Mouse (Mus musculus) forebrain, embryonic 12.5 days (tissue): ENCODE measurements around the gene Gm10229. TPM values are rescaled to one million over a fixed set of nuclear protein-coding genes. Genes with fewer than 3 reads are reported as not detected.
"Not testable (repeated sequence)": the region's sequence is repeated elsewhere in the genome, so short reads cannot be mapped to it uniquely, and the experiment has no call there.

Source experiments
- ATAC-seq: fragments of 200-750 bp; cut with Nextera tagmentation; 2 replicates; pipeline ENCODE4 v1.8.0; 2017; ENCODE audit warnings: moderate TSS enrichment; ENCODE audit not compliant: low FRiP score
- H3K27ac ChIP-seq: fragments of 300-500 bp; sonication (generic); 2 replicates; pipeline ENCODE4 v1.5.1; 2016; ENCODE audit warnings: mild to moderate bottlenecking
- H3K27me3 ChIP-seq: fragments of 300-500 bp; sonication (generic); 2 replicates; pipeline ENCODE4 v1.6.1; 2016; ENCODE audit warnings: mild to moderate bottlenecking
- H3K36me3 ChIP-seq: fragments of 300-500 bp; sonication (generic); replicated peaks from 2 replicates; pipeline ENCODE4 v1.6.1; 2016; ENCODE audit warnings: mild to moderate bottlenecking
- H3K4me1 ChIP-seq: fragments of 300-500 bp; sonication (generic); 2 replicates; pipeline ENCODE4 v1.6.1; 2016
- H3K4me2 ChIP-seq: fragments of 300-500 bp; sonication (generic); 2 replicates; pipeline ENCODE4 v1.6.1; 2016; ENCODE audit warnings: mild to moderate bottlenecking, moderate library complexity
- H3K4me3 ChIP-seq: fragments of 300-500 bp; sonication (generic); replicated peaks from 2 replicates; pipeline ENCODE4 v1.5.1; 2016; ENCODE audit warnings: mild to moderate bottlenecking
- H3K9ac ChIP-seq: fragments of 300-500 bp; sonication (generic); 2 replicates; pipeline ENCODE4 v1.6.1; 2016; ENCODE audit warnings: mild to moderate bottlenecking
- H3K9me3 ChIP-seq: fragments of 300-500 bp; sonication (generic); 2 replicates; pipeline ENCODE4 v1.6.1; 2016
- WGBS: fragments of 180-500 bp; shearing (Covaris S2); methylation state at CpG from one replicate; pipeline ENCODE4 v1.1.7; 2016; 5-methylcytosine and 5-hydroxymethylcytosine counted together
- polyA plus RNA-seq: library from polyadenylated mRNA; unstranded; fragments of >200 nt; fragmentation: Nextera tagmentation; extraction: Ambion mirVana; gene quantifications from 2 replicates; pipeline ENCODE4 v1.2.1, GENCODE M21; 2016

Gene Gm10229
- polyA plus RNA-seq: not detected in 2 replicates

DNA sequence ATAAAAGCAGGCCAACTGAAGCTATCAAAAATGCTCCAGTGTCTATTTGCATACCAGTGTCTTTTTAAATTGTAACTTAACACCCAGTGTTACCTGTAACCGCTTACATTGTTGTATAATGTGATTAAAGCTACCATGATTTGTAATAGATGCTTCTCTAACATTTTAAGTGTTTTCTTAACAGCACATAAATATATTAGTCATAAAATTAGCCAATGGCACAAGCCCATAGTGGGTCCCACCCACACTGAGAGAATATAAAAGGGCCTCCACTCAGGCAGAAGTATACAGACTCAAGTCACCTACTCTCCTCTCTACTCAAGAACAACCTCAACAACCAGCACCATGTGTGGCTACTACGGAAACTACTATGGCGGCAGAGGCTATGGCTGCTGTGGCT is at the start of gene Gm10229:
TSS of gene Gm10229 (plus strand) at position 301 of the 400 bp plus-strand sequence.
- H3K4me2 ChIP-seq, H3K27ac ChIP-seq, H3K4me1 ChIP-seq, H3K9me3 ChIP-seq, H3K4me3 ChIP-seq, H3K9ac ChIP-seq, ATAC-seq, H3K27me3 ChIP-seq, H3K36me3 ChIP-seq: not testable (repeated sequence)
- WGBS: 84% methylated on average over 3 of the region's 3 CpGs

DNA sequence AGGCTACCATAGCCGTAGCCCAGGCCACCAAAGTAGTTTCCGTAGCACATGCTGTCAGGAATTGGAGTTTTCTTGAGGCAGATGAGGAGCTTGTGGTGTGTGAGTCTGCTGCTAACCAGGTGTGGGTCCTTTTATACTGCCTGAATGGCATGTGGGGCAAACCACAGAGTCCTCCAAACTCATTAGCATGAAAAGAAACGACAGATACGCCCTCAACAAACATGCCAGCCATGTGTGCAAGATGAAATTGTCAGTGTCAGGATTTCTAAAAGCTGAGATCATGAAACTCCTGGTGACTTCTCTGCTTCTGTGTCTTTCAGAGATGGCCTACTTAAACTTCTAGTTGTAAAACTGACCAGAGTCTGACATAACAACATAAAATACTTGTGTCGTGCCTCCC is 4.4 kb upstream of the Gm10229 start, which contains the start of gene Krtap22-2:
TSS of gene Krtap22-2 (minus strand) at position 101 of the 400 bp plus-strand sequence.
- ATAC-seq: no peak
- Histone ChIP-seq H3K4me3 (no peak within 1 kb of the TSS), H3K9ac (no peak within 1 kb of the TSS), H3K27me3 (no peaks in the 10 kb centered on the region), H3K36me3 (no peaks in the 10 kb centered on the region), H3K27ac (no peak within 1 kb of the TSS), H3K9me3 (no peaks in the 10 kb centered on the region), H3K4me2 (no peak within 1 kb of the TSS), H3K4me1 (no peaks in the 10 kb centered on the region)
- 81% methylated on average over 5 of the region's 5 CpGs for WGBS

- 97% methylated on average over 3 of the region's 3 CpGs for WGBS
- no peak for ATAC-seq
These were observed 1.1 kb upstream of the Gm10229 start for GRCm38 (mm10) chr16:89013973-89014372.

GRCm38 (mm10) chr16:89031399-89031798 is 16.3 kb downstream of the Gm10229 start, which contains the start of gene Krtap6-1:
Krtap6-1 (plus strand) TSS chr16:89031699.
- WGBS: 92% methylated on average over 3 of the region's 3 CpGs
- H3K9me3 ChIP-seq, H3K9ac ChIP-seq, H3K27me3 ChIP-seq, H3K36me3 ChIP-seq, H3K4me1 ChIP-seq, H3K4me3 ChIP-seq, ATAC-seq, H3K27ac ChIP-seq, H3K4me2 ChIP-seq: not testable (repeated sequence)

More at GRCm38 (mm10) chr16:89013973-89014372, 1.1 kb upstream of the Gm10229 start:
- Histone ChIP-seq H3K9me3 (no peaks in the 10 kb centered on the region), H3K27ac (no peak overlapping the region), H3K9ac (no peak overlapping the region), H3K4me3 (no peak overlapping the region), H3K27me3 (no peaks in the 10 kb centered on the region), H3K36me3 (no peaks in the 10 kb centered on the region), H3K4me1 (no peaks in the 10 kb centered on the region), H3K4me2 (no peak overlapping the region)

DNA sequence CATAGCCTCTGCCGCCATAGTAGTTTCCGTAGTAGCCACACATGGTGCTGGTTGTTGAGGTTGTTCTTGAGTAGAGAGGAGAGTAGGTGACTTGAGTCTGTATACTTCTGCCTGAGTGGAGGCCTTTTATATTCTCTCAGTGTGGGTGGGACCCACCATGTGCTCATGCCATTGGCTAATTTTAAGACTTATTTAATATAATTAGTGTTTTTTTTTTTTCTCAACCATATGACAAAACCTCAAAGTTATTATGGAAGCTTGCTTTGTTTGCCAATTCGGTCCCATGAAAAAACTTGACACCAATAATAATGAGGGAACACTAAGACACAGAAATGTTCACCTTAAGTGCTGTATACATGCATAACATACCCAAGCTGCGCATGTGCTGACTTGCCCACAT is 26.3 kb downstream of the Gm10229 start, which contains the start of gene Gm10228:
TSS of gene Gm10228 (minus strand) at position 101 of the 400 bp plus-strand sequence.
- 89% methylated on average over 2 of the region's 4 CpGs for WGBS
- H3K9me3 ChIP-seq, H3K27ac ChIP-seq, H3K9ac ChIP-seq, H3K4me1 ChIP-seq, H3K4me2 ChIP-seq, ATAC-seq, H3K4me3 ChIP-seq, H3K27me3 ChIP-seq, H3K36me3 ChIP-seq: not testable (repeated sequence)

DNA sequence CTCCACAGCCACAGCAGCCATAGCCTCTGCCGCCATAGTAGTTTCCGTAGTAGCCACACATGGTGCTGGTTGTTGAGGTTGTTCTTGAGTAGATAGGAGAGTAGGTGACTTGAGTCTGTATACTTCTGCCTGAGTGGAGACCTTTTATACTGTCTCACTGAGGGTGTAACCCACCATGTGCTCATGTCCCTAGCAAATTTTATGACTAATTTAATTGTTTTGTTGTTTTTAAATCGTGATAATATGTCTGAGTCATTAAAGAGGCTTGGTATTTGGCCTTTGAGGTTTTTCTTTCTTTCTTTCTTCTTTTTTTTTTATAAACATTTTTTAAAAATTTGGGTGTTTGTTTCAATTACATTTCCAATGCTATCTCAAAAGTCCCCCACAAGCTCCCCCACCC is 32.7 kb downstream of the Gm10229 start, which contains the start of gene Krtap6-5:
TSS of gene Krtap6-5 (minus strand) at position 101 of the 400 bp plus-strand sequence.
- no peak within 1 kb of the TSS for H3K9ac ChIP-seq
- H3K4me3 ChIP-seq: no peak within 1 kb of the TSS
- H3K27me3 ChIP-seq: no peaks in the 10 kb centered on the region
- no peaks in the 10 kb centered on the region for H3K36me3 ChIP-seq
- WGBS: 94% methylated on average over 3 of the region's 3 CpGs
- no peak within 1 kb of the TSS for H3K4me2 ChIP-seq
- H3K9me3 ChIP-seq: no peaks in the 10 kb centered on the region
- H3K4me1 ChIP-seq: no peaks in the 10 kb centered on the region
- no peak for ATAC-seq
- no peak within 1 kb of the TSS for H3K27ac ChIP-seq

GRCm38 (mm10) chr16:89063902-89064301 is 48.8 kb downstream of the Gm10229 start, which contains the start of gene 1110025L11Rik:
1110025L11Rik (minus strand) TSS chr16:89064002.
- H3K4me2 ChIP-seq, ATAC-seq, H3K27me3 ChIP-seq, H3K9ac ChIP-seq, H3K4me3 ChIP-seq, H3K36me3 ChIP-seq, H3K27ac ChIP-seq, H3K4me1 ChIP-seq, H3K9me3 ChIP-seq: not testable (repeated sequence)
- WGBS: no CpG with 5 or more reads among the region's 2 CpGs

Other genes starting within 250 kb of the Gm10229 start
- not detected in 2 replicates for gene 2310057N15Rik, start 241.1 kb upstream of the Gm10229 start, polyA plus RNA-seq
- not detected in 2 replicates for gene Gm5965, start 237.4 kb upstream of the Gm10229 start, polyA plus RNA-seq
- not detected in 2 replicates for gene Gm20741, start 203.1 kb upstream of the Gm10229 start, polyA plus RNA-seq
- not detected in 2 replicates for gene Krtap15, start 195.1 kb upstream of the Gm10229 start, polyA plus RNA-seq
- not detected in 2 replicates for gene Krtap14, start 189.1 kb upstream of the Gm10229 start, polyA plus RNA-seq
- gene Krtap19-1, start 145.9 kb upstream of the Gm10229 start, polyA plus RNA-seq: not detected in 2 replicates
- not detected in 2 replicates for gene Krtap19-2, start 141.0 kb upstream of the Gm10229 start, polyA plus RNA-seq
- gene Krtap19-3, start 137.2 kb upstream of the Gm10229 start, polyA plus RNA-seq: not detected in 2 replicates
- not detected in 2 replicates for gene Krtap19-4, start 130.2 kb upstream of the Gm10229 start, polyA plus RNA-seq
- not detected in 2 replicates for gene Krtap19-5, start 118.8 kb upstream of the Gm10229 start, polyA plus RNA-seq
- not detected in 2 replicates for gene Krtap19-9b, start 83.0 kb upstream of the Gm10229 start, polyA plus RNA-seq
- not detected in 2 replicates for gene Krtap16-3, start 52.4 kb upstream of the Gm10229 start, polyA plus RNA-seq
- not detected in 2 replicates for gene Krtap22-2, start 4.5 kb upstream of the Gm10229 start, polyA plus RNA-seq
- gene Krtap6-1, start 16.4 kb downstream of the Gm10229 start, polyA plus RNA-seq: not detected in 2 replicates
- gene Gm10228, start 26.2 kb downstream of the Gm10229 start, polyA plus RNA-seq: not detected in 2 replicates
- gene Krtap6-5, start 32.6 kb downstream of the Gm10229 start, polyA plus RNA-seq: not detected in 2 replicates
- not detected in 2 replicates for gene 1110025L11Rik, start 48.7 kb downstream of the Gm10229 start, polyA plus RNA-seq
- not detected in 2 replicates for gene Krtap6-3, start 68.7 kb downstream of the Gm10229 start, polyA plus RNA-seq
- not detected in 2 replicates for gene Gm6358, start 125.6 kb downstream of the Gm10229 start, polyA plus RNA-seq
- gene Gm10061, start 135.8 kb downstream of the Gm10229 start, polyA plus RNA-seq: not detected in 2 replicates
- gene Gm9789, start 142.7 kb downstream of the Gm10229 start, polyA plus RNA-seq: not detected in 2 replicates
- not detected in 2 replicates for gene Gm7735, start 154.2 kb downstream of the Gm10229 start, polyA plus RNA-seq
- gene 1110057P08Rik, start 159.5 kb downstream of the Gm10229 start, polyA plus RNA-seq: not detected in 2 replicates
- gene Krtap20-2, start 190.6 kb downstream of the Gm10229 start, polyA plus RNA-seq: not detected in 2 replicates